Mouse (Mus musculus): ENCODE measurements at regions not wholly inside any gene's neighbourhood (a gene's known extent, or its start where the extent isn't known, plus 50 kb on each side); places are given as distances from the start of the nearest gene placed in this dataset.
"Not testable (repeated sequence)": the region's sequence is repeated elsewhere in the genome, so short reads cannot be mapped to it uniquely, and the experiment has no call there.

- ATAC-seq (ENCODE audit: low read depth): peak; percentile 88
- Histone ChIP-seq H3K4me3 (ENCODE audit: low read depth, low read length) (peak overlapping the region; percentile 20; the same call in 1 of the 2 replicates), H3K4me2 (ENCODE audit: low read depth, low read length) (peak overlapping the region; percentile 8; the same call in 1 of the 2 replicates)
- not testable (repeated sequence) for H3K9ac ChIP-seq (replicated peaks; ENCODE audit: low read depth, low read length); H3K9me3 ChIP-seq (ENCODE audit: control insufficient read depth, low read length); H3K4me1 ChIP-seq (ENCODE audit: control insufficient read depth, insufficient read depth, low read length); H3K36me3 ChIP-seq (ENCODE audit: control insufficient read depth, insufficient read depth, low read length); H3K27ac ChIP-seq (ENCODE audit: low read depth, low read length); H3K27me3 ChIP-seq (ENCODE audit: control insufficient read depth, insufficient read depth, low read length)
- WGBS: 55% methylated on average over 20 of the region's 20 CpGs
Measured at GRCm38 (mm10) chr7:60733331-60733994, 593.4 kb upstream of the Snrpn start.

DNA sequence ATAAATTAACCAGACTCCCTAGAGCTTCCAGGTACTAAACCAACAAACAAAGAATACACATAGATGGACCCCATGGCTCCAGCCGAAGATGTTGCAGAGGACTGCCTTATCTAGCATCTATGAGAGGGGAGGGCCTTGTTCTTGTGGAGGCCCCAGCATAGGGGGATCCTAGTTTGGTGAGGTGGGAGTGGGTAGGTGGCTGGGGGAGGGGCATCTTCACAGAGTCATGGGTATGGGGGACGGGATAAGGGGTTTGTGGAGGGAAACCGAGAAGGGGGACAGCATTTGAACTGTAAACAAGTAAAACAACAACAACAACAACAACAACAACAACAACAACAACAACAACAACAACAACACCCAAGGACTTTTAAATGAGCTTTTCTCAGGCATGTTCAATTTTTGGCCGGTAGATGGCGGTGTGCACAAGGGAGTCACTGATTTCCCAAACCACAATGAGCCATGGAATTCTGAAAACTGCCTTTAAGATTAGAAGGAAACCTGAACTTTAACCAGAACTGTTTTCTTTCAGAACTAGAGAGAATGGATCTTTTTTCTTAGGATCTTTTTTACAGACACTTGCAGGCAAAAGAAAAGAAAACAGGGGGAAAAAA lies 588.2 kb upstream of the Snrpn start:
- not testable (repeated sequence) for H3K36me3 ChIP-seq (ENCODE audit: control insufficient read depth, insufficient read depth, low read length); H3K4me3 ChIP-seq (ENCODE audit: low read depth, low read length); H3K27ac ChIP-seq (ENCODE audit: low read depth, low read length); H3K4me1 ChIP-seq (ENCODE audit: control insufficient read depth, insufficient read depth, low read length); H3K9ac ChIP-seq (replicated peaks; ENCODE audit: low read depth, low read length); H3K27me3 ChIP-seq (ENCODE audit: control insufficient read depth, insufficient read depth, low read length); H3K4me2 ChIP-seq (ENCODE audit: low read depth, low read length); H3K9me3 ChIP-seq (ENCODE audit: control insufficient read depth, low read length)
- WGBS: 17% methylated on average over 5 of the region's 5 CpGs
- peak; percentile 44; the same call in 1 of the 2 replicates for ATAC-seq (ENCODE audit: low read depth)

Data from neural tube, embryonic 14.5 days (tissue).